In the genomic region with DNA sequence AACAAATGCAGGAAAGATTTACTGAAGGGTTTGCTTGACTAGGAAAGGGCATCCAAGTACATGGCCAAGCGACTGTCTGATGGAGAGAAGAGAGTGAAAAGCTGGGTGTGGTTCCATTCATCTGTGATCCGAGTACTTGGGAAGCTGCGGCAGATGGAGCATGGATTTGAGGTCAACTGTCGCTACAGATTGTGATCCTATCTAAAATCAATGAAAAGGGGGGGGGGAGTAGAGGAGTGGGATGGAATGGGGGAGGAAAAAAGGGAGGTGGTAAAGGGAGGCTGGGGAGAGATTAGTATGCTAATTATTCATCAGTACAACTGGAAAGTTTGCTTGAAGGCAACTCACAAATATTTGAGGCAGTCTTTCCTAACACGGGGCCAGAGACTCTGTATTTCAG, we compare ENCODE assay signal across 17 mouse cellular contexts.
DNase-seq lines count a peak whose midpoint lies in the region; ATAC-seq lines count a peak whose summit lies in the region.
"Had no signal": no experiment of that assay in that cellular context is flagged by ENCODE, and none has a peak within 500 bp of the region (broad histone marks: within the 10 kb centered on the region; RNA-seq: fewer than 3 reads in every experiment).

No protein-coding gene starts in this region.

- no peaks in the 10 kb centered on the region for H3K36me3 ChIP-seq in midbrain, embryonic 11.5 days (ENCODE audit: control insufficient read depth, insufficient read depth, low read length)
- H3K36me3 ChIP-seq in midbrain, embryonic 13.5 days: no peaks in the 10 kb centered on the region
- H3K36me3 ChIP-seq: G1E had no signal

- DNase-seq in midbrain, embryonic 11.5 days (ENCODE audit: low spot score, missing footprints): peak; percentile 6
- DNase-seq in retina, embryonic 14.5 days (ENCODE audit: low spot score): peak; percentile 66
- DNase-seq in retina, postnatal 1 day: peak; percentile 78
- DNase-seq in lung, postnatal 4 days: no peak
- no peak for DNase-seq in frontal cortex, postnatal 14 days (ENCODE audit: low spot score in 2 of 2)
- DNase-seq: adrenal gland, adult 8-10 months; adrenal gland, postnatal 10 days; adrenal gland, postnatal 25 days; B cell, adult 2 months; cerebellum, adult 11 months; cerebellum, adult 11-12 months; cerebellum, adult 18-20 months had no signal

- no peaks in the 10 kb centered on the region for H3K9me3 ChIP-seq in midbrain, embryonic 11.5 days (ENCODE audit: control insufficient read depth, low read length)
- H3K9me3 ChIP-seq in midbrain, embryonic 13.5 days: no peaks in the 10 kb centered on the region

- H3K4me3 ChIP-seq in midbrain, embryonic 11.5 days (ENCODE audit: low read depth, low read length): no peak overlapping the region
- no peak overlapping the region for H3K4me3 ChIP-seq in midbrain, embryonic 13.5 days (replicated peaks)

- 81% methylated on average over 5 of the region's 5 CpGs for WGBS in midbrain, embryonic 11.5 days
- WGBS in midbrain, embryonic 13.5 days: 76% methylated on average over 5 of the region's 5 CpGs

- no peak overlapping the region for H3K4me2 ChIP-seq in midbrain, embryonic 11.5 days
- H3K4me2 ChIP-seq in midbrain, embryonic 13.5 days (replicated peaks): no peak overlapping the region

- no peaks in the 10 kb centered on the region for H3K27me3 ChIP-seq in midbrain, embryonic 11.5 days (ENCODE audit: control insufficient read depth, insufficient read depth, low read length)
- H3K27me3 ChIP-seq in midbrain, embryonic 13.5 days: no peaks in the 10 kb centered on the region

- no peak overlapping the region for H3K27ac ChIP-seq in midbrain, embryonic 11.5 days (ENCODE audit: low read depth, low read length)
- H3K27ac ChIP-seq in midbrain, embryonic 13.5 days: no peak overlapping the region

- no peaks in the 10 kb centered on the region for H3K4me1 ChIP-seq in midbrain, embryonic 11.5 days (ENCODE audit: control insufficient read depth, insufficient read depth, low read length)
- H3K4me1 ChIP-seq in midbrain, embryonic 13.5 days (replicated peaks): no peaks in the 10 kb centered on the region

- no peak for ATAC-seq in midbrain, embryonic 11.5 days (ENCODE audit: low FRiP score)
- no peak for ATAC-seq in midbrain, embryonic 13.5 days
- ATAC-seq: activated CD4-positive, CD25-positive, alpha-beta regulatory T cell, adult 4 months; CD4-positive, CD25-positive, alpha-beta regulatory T cell, adult 4 months; Patski had no signal

- H3K9ac ChIP-seq in midbrain, embryonic 11.5 days (ENCODE audit: low read length): no peak overlapping the region
- no peak overlapping the region for H3K9ac ChIP-seq in midbrain, embryonic 13.5 days (replicated peaks)

Comparison
In these comparisons a context has a peak if more than half of its experiments do, and no peak if none do; other contexts are left out.
1. DNase-seq: peak in midbrain, embryonic 11.5 days (single experiment), retina, embryonic 14.5 days (single experiment) and retina, postnatal 1 day (single experiment); none in lung, postnatal 4 days (0 of 2) and frontal cortex, postnatal 14 days (0 of 2).